Mouse (Mus musculus) heart, adult 2 months (tissue): ENCODE results near the gene Cacna1e. TPM values are rescaled to one million over a fixed set of nuclear protein-coding genes. Genes with fewer than 3 reads are reported as not detected.

Source experiments
- DNase-seq, 2 experiments: peaks; one replicate each; pipeline ENCODE4 v3.0.0; 2021
- H3K27ac ChIP-seq: fragments of 200-600 bp; 2 replicates; pipeline ENCODE4 v1.8.1; 2022
- H3K27me3 ChIP-seq: fragments of 200-500 bp; 2 replicates; pipeline ENCODE4 v1.6.1; 2012; ENCODE audit warnings: mild to moderate bottlenecking, low read length, inconsistent platforms, mixed read lengths; ENCODE audit not compliant: control insufficient read depth, insufficient read depth
- H3K36me3 ChIP-seq: fragments of 200-500 bp; 2 replicates; pipeline ENCODE4 v1.6.1; 2012; ENCODE audit warnings: low read length, inconsistent platforms; ENCODE audit not compliant: control insufficient read depth, insufficient read depth
- H3K4me1 ChIP-seq: fragments of 200-500 bp; 2 replicates; pipeline ENCODE4 v1.6.1; 2011; ENCODE audit warnings: low read length; ENCODE audit not compliant: control insufficient read depth, insufficient read depth
- H3K4me3 ChIP-seq: fragments of 200-600 bp; 2 replicates; pipeline ENCODE4 v1.8.1; 2022
- H3K79me2 ChIP-seq: fragments of 200-500 bp; replicated peaks from 2 replicates; pipeline ENCODE4 v1.6.1; 2012; ENCODE audit warnings: mild to moderate bottlenecking, inconsistent platforms, low read length, moderate library complexity, mixed read lengths; ENCODE audit not compliant: control insufficient read depth, insufficient read depth
- H3K9ac ChIP-seq: fragments of 200-500 bp; 2 replicates; pipeline ENCODE4 v1.6.1; 2012; ENCODE audit warnings: low read depth, mild to moderate bottlenecking, control low read depth, inconsistent platforms, low read length, mixed read lengths
- CTCF ChIP-seq: fragments of 200-600 bp; IDR thresholded peaks from 2 replicates; pipeline ENCODE4 v1.8.1; 2022; ENCODE audit warnings: antibody characterized with exemption, mild to moderate bottlenecking, moderate library complexity
- EP300 ChIP-seq: fragments of 200-500 bp; IDR thresholded peaks from 2 replicates; pipeline ENCODE4 v1.6.1; 2011; ENCODE audit warnings: low read depth, low read length, control low read depth; ENCODE audit not compliant: insufficient read depth
- POLR2A ChIP-seq: fragments of 200-500 bp; IDR thresholded peaks from 2 replicates; pipeline ENCODE4 v1.6.1; 2011; ENCODE audit warnings: mild to moderate bottlenecking, low read depth, low read length, control low read depth; ENCODE audit not compliant: insufficient read depth
- WGBS: fragments of 180-500 bp; shearing (Covaris S2); methylation state at CpG from one replicate; pipeline ENCODE4 v1.1.7; 2018; 5-methylcytosine and 5-hydroxymethylcytosine counted together
- intact Hi-C: fragments of 180-260 bp; cut with DNase I; formaldehyde crosslinking; loops from one replicate; pipeline ENCODE4 v1.15.1; 2025
- polyA plus RNA-seq: library from polyadenylated mRNA; depleted of rRNA; stranded (reverse); fragments of >200 nt; gene quantifications from 2 replicates; pipeline ENCODE4 v1.2.3, GENCODE M21; 2012
- total RNA-seq, 2 experiments: library from RNA; stranded (reverse); gene quantifications; 2 replicates each; pipeline ENCODE4 v1.2.3; 2021

Cacna1e gene
- total and polyA plus RNA-seq, 3 experiments, result 0.08 to 0.14 (median 0.09) TPM

GRCm38 (mm10) chr1:154712747-154713146 lies 171.6 kb downstream of the Cacna1e start:
- 73% methylated on average over 4 of the region's 4 CpGs for WGBS
- no peaks in the 10 kb centered on the region for H3K4me1 ChIP-seq
- no peak overlapping the region for H3K27ac ChIP-seq
- no peaks in the 10 kb centered on the region for H3K79me2 ChIP-seq
- no peak overlapping the region for H3K9ac ChIP-seq
- TF ChIP-seq EP300 (no peak), CTCF (no peak), POLR2A (no peak)
- intact Hi-C loops, result no loop called here
- DNase-seq, result no peak
- no peak overlapping the region for H3K4me3 ChIP-seq
- no peaks in the 10 kb centered on the region for H3K27me3 ChIP-seq
- H3K36me3 ChIP-seq, result no peaks in the 10 kb centered on the region

GRCm38 (mm10) chr1:154707584-154708290 lies 176.6 kb downstream of the Cacna1e start:
- WGBS, result 89% methylated on average over 4 of the region's 4 CpGs
- no peak for DNase-seq
- H3K27me3 ChIP-seq, result no peaks in the 10 kb centered on the region
- no peak for TF ChIP-seq CTCF
- no peak for TF ChIP-seq POLR2A
- no peak for TF ChIP-seq EP300
- no peaks in the 10 kb centered on the region for H3K4me1 ChIP-seq
- no peak overlapping the region for H3K4me3 ChIP-seq
- no peaks in the 10 kb centered on the region for H3K79me2 ChIP-seq
- H3K36me3 ChIP-seq, result no peaks in the 10 kb centered on the region
- no peak overlapping the region for H3K27ac ChIP-seq
- intact Hi-C loops, result no loop called here
- no peak overlapping the region for H3K9ac ChIP-seq

- H3K4me3 ChIP-seq, result no peak overlapping the region
- no peaks in the 10 kb centered on the region for H3K4me1 ChIP-seq
- intact Hi-C loops, result no loop called here
- DNase-seq, result no peak
- TF ChIP-seq POLR2A (no peak), EP300 (no peak), CTCF (no peak)
- H3K27me3 ChIP-seq, result no peaks in the 10 kb centered on the region
- H3K9ac ChIP-seq, result no peak overlapping the region
- no peaks in the 10 kb centered on the region for H3K36me3 ChIP-seq
- no peak overlapping the region for H3K27ac ChIP-seq
- 78% methylated on average over 8 of the region's 8 CpGs for WGBS
- H3K79me2 ChIP-seq, result no peaks in the 10 kb centered on the region
Measured at GRCm38 (mm10) chr1:154706974-154707373, 177.3 kb downstream of the Cacna1e start.

- Histone ChIP-seq H3K27me3 (no peaks in the 10 kb centered on the region), H3K79me2 (no peaks in the 10 kb centered on the region), H3K9ac (no peak overlapping the region), H3K27ac (no peak overlapping the region), H3K36me3 (no peaks in the 10 kb centered on the region), H3K4me1 (no peaks in the 10 kb centered on the region), H3K4me3 (no peak overlapping the region)
- WGBS, result 91% methylated on average over 7 of the region's 7 CpGs
- DNase-seq, result no peak
- TF ChIP-seq POLR2A, result no peak
- no peak for TF ChIP-seq EP300
- TF ChIP-seq CTCF, result no peak
- intact Hi-C loops, result no loop called here
Measured at GRCm38 (mm10) chr1:154705882-154706565, 178.3 kb downstream of the Cacna1e start.

- no peaks in the 10 kb centered on the region for H3K4me1 ChIP-seq
- H3K79me2 ChIP-seq, result no peaks in the 10 kb centered on the region
- H3K4me3 ChIP-seq, result no peak overlapping the region
- no peaks in the 10 kb centered on the region for H3K36me3 ChIP-seq
- 72% methylated on average over 11 of the region's 11 CpGs for WGBS
- no peak overlapping the region for H3K27ac ChIP-seq
- no peak for TF ChIP-seq CTCF
- no peak for TF ChIP-seq EP300
- no peak for TF ChIP-seq POLR2A
- H3K9ac ChIP-seq, result no peak overlapping the region
- intact Hi-C loops, result no loop called here
- H3K27me3 ChIP-seq, result no peaks in the 10 kb centered on the region
- DNase-seq, result no peak
Measured at GRCm38 (mm10) chr1:154704558-154705185, 179.6 kb downstream of the Cacna1e start.

- 74% methylated on average over 2 of the region's 2 CpGs for WGBS
Measured at GRCm38 (mm10) chr1:154702623-154703022, 181.7 kb downstream of the Cacna1e start.

More at GRCm38 (mm10) chr1:154702623-154703022, 181.7 kb downstream of the Cacna1e start:
- no peaks in the 10 kb centered on the region for H3K79me2 ChIP-seq
- H3K36me3 ChIP-seq, result no peaks in the 10 kb centered on the region
- H3K9ac ChIP-seq, result no peak overlapping the region
- no peak for TF ChIP-seq POLR2A
- TF ChIP-seq EP300, result no peak
- TF ChIP-seq CTCF, result no peak
- H3K4me3 ChIP-seq, result no peak overlapping the region
- no peaks in the 10 kb centered on the region for H3K4me1 ChIP-seq
- H3K27me3 ChIP-seq, result no peaks in the 10 kb centered on the region
- H3K27ac ChIP-seq, result no peak overlapping the region
- intact Hi-C loops, result no loop called here
- DNase-seq, result no peak
